Mouse (Mus musculus): ENCODE measurements around the gene Sp6. TPM values are rescaled to one million over a fixed set of nuclear protein-coding genes. Genes with fewer than 3 reads are reported as not detected.

The Sp6 gene
- total RNA-seq, 2 experiments from 2014 or later = 0.78 to 1.2 TPM

DNA sequence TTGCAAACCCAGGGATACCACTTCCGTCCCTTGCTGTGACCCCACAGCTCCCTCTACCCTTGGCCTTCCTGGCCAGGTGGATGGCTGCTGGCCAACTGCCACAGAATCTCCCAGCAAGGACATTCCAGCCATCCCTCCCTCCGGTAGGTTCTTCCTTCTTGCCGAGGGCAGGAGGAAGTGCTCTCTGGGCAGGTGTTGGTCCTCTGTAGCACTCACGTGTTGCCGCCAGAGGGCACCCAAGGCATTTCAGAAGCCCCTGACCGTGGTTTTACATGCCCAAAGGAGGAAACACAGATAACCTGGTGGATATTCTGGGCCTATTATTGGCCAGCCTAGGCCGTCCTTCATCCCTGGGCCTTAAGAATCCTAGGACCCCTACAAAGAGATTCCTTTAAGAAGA is 30.8 kb upstream of the Sp6 start:
- DNase-seq = peak; percentile 69 to 76

DNA sequence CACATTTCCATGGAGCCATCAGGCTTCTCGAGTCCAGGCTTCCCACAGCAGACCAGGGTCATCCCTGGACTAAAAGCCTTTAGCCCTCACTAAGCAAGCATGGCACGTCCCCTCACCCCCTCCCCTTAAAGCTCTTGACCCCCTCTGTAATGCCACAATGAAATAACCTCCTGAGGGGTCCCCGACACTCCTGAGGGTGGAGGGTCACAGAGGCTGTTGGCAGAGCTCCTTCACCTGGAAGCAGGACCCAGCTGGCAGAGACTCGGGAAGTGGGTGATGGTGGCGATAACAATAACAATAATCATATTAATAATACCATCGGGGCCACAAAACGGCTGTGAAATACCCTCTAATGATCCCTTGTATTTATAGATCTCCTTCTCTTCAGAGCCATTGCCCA is 30.3 kb upstream of the Sp6 start, which contains the start of gene Sp2:
Sp2 (minus strand) TSS at position 101 of the 400 bp plus-strand sequence.
- DNase-seq = no peak

DNA sequence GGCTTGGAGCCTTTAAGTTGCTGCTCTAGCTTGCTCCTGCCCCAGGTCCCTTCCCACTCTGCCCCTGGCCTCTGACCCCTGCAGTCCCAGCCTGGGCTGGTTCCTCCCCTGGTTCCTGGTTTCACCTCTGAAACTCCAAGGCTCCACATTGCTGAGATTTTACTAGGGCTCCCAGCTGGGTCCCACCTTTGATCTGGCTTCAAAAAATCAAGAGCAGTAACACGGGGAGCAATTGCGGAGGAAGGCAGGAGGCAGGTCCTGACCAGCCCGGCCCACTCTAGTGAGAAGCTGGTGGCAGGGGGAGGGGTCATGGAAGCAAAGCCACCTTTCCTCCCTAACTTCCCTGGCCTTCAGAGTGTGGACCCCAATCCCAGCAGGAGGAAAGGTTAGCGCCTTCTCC is 28.3 kb upstream of the Sp6 start:
- DNase-seq = no peak

DNA sequence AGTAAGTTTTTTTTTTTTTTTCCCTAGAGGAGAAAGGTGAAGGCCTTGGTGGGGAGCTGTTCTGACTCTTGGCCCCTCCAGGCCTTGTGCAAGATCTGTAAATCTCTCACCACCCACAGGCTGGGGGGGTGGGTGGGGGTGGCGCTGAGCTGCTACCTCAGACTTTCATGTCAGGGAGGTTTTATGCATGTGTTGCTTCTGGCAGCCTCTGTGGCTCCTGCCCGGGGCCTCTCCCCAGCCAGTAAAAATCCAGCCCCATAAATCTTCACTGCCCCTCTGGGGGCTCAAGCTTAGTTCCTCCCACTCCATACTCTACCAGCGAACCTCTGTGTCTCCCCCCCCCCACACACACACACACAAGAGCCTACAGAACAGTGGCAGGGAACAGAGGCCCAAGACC is 26.7 kb upstream of the Sp6 start:
- DNase-seq = no peak

DNA sequence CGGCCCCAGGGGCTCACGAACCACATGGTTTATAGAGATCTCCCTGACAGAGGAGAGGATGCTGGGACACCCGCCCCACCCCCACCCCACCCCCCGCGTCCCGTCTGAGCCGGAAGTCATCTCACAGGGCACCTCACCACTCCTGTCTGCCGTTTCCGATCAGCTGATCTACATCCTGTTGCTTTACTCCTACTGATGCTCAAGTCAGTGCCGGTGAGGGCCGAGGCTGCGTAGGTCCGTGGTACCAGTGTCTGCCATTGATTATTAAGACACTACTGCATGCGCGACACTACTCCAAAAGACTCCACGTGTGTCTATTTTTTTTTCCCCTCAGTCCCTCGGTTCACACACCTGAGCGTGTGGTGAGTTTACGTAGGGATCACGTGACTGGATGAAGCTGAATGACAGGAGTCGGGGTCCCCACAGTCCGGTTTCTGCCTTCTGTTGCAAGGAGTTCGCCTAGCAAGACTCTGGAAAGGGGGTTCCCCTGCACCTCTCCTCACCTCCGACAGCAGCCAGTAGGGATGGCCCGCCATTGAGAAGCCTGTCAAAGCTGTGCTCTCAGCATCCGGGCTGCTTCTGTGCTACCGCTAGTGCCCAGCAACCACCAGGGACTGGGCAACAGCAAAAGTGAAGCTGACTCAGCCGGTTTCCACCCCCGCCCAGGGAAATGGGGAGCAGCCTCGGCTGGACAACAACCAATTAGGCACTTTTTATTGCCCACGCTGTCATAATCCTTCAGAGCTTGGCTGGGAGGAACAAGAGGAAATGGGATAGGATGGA is 25.1 kb upstream of the Sp6 start:
- no peak for DNase-seq

DNA sequence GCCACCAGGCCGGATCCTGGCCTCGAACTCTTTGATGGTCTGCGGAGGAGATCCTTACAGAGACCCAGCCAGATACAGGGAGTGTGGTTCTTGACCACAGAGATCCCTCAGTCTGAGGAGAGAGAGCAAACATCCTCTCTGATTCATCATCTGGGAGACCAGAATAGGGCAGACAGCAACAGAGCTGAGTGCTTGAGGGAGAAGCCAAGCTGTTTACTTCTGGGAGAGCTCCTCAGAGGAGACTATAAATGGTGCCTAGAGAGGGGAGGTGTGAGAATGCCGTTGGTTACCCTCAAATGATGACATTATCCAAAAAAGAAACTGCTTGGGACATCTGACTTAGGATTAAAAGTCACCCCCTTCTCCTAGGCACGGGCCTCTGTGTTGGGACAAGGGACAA is 21.7 kb upstream of the Sp6 start:
- DNase-seq = no peak

DNA sequence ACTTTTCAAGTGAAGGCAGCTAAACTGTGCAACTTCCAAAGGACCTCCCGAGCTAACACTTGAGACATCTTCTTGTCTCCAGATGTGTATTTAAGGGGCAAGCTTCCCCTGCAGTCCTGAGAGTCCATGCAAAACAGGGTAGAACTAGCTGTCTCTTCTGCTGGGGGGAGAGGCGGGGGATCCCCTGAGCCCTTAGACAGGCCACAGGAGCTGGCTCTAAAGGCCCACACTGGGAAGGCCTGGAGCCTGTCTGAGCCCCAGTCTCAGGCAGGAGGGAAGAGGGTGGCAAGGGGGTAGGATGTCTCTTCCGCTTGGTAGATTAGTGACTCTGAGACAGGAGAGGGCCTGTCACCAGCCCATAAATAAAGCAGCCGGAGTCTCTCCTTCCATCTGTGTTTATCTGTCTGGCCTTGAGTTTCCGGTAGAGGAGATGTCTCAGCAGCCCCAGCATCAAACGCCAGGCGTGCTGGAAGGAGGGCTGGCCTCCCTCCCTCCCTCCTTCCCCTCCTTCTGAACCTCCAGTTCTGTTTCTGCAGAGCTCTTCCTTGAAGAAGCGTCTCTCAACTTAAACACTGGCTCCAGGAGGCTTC is 20.4 kb upstream of the Sp6 start:
- DNase-seq = no peak

DNA sequence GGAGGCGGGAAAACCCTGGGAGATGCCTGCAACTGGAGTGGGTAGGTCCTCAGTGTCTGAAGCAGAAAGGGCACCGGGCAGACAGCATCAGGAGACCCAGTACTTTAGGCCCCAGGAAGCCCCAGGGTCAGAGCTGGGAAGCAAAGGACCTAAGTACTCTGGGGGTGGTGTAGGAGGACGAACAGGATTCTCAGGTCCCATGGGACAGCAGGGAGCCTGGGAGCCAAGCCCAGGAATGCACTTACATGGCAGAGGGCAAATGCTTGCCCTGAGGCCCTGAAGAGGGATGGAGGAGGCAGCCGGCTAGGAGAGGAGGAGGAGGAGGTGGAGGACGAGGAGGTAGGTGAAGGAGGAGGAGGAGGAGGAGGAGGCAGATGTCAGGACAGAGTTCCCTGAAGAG is 18.2 kb upstream of the Sp6 start:
- DNase-seq = no peak

DNA sequence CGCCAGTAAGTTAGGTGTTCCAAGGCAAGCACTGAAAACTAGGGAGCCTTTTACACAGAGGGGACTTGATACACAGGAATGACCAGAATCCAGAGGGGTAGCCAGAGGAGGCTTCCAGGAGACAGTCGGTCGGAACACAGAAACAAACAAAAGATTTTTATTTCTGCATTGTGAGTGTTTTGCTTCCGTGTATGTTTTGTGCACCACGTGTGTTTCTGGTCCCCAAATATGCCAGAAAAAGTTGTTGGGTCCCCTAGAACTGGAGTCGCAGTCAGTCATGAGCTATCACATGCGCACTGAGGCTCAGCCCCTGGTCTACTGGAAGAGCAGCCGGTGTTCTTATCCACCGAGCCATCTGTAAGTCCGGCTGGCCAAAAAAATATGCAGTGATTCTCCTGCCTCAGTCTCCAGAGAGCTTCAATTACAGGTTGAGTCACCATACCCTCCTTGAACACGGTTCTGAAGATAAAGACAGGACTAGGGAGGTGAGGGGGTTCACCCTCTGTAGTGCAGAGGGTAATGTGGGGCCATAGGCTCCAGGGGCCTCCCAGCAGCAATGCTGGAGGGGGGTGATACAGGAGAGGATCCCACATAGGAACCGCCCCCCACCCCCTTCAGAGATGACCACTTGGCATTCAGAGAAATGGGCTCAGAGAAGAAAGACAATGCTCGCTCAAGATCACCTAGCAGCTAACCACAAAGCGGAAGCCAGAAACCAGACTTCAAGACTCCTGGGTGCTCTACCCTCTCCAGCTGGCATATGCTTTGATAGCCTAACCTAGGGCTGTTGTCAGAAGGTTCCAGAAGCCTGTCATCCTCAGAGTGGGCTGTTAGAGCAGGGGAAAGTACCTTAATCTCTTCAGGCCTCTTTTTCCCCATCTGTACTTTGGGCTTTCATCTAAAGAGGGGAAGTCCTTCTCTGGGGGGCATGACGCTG is 17.1 kb upstream of the Sp6 start:
- DNase-seq = no peak

DNA sequence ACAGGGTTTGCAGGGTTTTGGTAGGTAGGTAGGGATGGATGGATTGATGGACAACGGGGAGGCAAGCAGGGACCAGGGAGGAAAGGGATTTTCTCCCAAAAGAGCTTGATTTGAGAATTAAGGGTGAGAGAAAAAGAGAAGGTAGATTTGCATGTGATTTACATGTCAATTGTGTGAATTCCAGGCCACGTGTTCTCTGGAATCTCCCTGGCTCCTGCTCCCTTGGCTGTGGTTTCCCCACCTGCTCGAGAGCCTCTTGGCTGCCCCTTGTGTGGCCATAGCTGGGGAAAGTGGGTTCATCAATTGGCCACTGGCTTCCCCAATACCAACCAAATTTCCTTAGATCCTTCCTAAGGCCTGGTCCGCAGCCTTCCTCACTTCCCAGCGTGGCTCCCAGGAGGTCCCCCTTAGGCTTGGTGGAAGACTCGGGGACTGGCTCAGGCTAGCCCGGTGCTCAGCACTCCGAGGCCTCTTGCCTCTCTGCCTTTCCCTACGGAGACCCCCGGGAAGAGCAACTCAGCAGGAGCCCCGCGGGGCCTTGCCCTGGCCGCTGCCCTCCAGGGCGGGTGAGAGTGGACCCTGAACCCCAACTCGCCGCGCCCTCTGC is 16.3 kb upstream of the Sp6 start:
- DNase-seq = no peak

DNA sequence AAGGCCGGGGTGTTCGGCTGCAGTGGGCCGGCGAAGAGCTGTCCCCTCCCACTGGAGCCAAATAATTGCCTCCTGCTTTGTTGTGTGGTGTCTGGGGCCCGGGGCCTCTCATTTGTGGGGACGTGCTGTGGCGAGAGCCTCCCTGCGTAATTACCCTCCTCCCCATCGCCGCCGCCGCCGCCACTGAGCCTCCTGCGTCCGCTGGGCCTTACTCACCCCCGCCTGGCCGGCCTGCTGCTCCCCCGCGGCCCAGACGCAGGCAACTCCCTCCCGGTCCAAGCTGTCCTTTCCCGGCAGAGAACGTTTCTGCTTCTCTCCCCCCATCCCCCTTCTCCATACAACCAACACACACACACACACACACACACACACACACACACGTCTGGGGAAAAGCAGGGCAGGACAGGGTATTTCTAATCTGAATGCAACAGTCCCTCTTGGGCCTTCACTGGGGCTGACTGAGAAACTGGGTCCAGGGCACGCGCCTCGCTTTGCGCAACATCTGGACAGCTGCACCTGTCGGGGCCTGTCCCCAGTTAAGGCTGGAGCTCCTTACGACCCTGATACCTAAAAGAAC is 15.7 kb upstream of the Sp6 start:
- DNase-seq = peak in 1 of 2 experiments; percentile 15

DNA sequence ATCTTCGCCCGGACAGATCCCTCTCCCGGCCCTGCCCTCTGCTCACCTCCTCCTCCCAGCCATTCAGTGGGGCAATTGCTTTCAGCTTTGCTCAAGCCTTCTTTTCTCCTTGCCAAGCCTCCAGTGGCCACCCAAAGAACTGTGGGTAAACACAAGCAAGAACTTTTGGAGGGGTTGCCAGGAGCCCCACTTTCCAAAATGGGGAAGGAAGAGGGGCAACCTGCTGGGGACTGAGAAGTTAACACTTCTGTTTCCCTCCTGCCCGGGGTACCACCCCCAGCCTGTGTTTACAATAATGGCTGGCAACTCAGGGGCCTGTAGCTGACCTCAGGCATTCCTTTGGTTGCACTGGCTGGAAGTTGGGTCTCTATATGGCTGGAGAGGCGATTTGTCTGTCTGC is 10.0 kb upstream of the Sp6 start:
- DNase-seq = no peak

DNA sequence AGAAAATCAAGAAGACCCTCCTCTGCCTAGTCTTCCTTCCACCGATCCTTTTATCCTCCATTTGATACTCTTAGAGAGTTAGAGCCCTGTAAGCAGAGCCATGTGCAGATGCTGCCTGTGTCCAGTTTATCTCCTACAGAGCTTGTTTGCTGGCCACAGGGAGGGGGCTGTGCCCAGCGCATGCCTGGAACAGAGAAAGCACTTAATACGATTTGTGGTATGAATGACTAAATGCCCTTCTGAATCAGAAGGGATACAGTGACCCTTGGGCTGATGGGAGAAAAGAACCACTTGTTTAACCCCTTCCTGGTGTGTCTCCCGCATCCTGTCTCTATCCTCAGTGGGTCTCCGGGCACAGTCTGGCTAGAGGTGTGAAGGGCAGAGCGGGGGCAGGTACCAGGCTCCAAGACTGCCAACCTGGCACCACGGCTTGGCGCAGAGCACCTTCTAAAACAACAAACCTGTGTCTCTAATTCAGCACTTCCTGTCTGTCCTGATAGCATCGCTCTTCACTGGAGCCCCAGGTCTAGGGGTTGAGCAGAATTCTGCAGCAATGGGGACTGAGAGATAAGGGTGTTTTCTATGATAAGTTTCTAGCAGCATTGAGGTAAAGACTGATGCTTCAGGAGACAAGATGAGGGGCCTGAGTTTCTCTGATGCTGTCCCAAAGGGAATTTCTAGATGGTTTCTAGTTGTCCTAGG is 6.0 kb upstream of the Sp6 start:
- DNase-seq = no peak

DNA sequence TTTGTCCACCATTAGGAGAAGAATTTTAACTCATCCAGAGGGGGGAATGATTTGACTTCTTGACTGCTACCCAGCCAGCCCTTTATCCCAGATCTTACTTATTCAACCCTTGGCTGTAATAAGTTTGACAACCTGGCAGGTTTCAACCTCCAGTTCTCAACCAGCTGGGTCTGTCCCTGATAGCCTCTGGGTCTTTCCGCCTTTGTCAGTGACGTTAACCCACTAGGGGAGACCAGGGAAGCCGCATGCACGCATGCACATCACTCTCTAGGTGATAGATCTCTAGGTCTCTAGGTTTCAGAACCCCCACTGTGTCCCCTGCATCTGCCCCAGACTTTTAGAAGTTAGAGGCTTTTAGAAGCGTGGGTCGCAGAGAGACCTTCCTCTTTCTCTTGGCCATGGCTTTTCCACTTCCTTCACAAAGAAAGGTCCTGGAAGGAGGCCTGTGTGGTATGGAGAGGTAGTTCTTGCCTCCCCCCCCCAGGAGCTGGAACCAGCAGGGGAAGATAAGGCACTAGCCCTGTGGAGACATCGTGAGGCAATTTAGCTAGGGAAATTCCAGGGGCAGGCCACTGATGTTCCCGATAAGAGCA is 3.9 kb upstream of the Sp6 start:
- no peak for DNase-seq

DNA sequence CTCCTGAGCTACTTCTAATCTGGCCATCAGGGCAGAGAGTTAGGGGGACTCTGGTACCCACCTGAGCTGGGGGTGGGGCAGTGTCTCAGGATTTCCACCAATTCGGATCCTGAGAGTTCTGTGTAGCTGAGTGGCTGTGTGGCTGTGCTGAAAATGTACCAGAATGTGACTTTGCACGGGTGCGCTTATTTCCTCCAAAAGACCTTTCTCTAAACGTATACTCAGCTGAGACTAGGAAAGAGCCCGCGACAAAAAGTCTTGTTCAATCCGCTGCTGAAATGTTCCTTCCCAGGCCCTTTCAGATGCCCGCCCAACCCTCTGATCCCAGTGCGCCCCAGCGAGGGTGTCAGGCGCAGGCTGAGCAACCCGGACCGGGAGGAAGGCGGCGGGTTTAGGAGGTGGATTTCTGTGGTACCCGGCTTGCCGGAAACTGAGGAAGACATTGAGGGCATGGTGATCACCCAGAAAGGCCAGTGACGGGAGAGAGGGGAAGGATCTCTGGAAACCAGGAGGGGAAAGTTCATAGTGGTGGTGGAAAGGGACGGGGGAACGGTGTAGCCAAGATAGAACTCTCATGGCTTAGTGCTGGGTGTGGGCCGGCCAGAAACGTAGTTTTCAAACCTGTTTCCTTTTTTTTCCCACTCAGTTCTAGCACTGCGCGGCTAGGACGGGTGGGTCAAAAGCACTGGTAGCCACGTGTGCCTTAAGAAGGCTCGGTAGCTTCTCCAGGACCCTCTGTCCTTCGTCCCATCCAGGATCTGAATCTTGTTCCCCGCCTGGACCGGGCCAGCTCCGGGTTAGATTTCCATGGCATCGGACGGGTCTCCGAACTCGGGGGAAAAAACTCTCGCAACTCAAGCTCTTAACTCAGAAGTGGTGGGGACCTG is 4.7 kb downstream of the Sp6 start:
- no peak for DNase-seq

DNA sequence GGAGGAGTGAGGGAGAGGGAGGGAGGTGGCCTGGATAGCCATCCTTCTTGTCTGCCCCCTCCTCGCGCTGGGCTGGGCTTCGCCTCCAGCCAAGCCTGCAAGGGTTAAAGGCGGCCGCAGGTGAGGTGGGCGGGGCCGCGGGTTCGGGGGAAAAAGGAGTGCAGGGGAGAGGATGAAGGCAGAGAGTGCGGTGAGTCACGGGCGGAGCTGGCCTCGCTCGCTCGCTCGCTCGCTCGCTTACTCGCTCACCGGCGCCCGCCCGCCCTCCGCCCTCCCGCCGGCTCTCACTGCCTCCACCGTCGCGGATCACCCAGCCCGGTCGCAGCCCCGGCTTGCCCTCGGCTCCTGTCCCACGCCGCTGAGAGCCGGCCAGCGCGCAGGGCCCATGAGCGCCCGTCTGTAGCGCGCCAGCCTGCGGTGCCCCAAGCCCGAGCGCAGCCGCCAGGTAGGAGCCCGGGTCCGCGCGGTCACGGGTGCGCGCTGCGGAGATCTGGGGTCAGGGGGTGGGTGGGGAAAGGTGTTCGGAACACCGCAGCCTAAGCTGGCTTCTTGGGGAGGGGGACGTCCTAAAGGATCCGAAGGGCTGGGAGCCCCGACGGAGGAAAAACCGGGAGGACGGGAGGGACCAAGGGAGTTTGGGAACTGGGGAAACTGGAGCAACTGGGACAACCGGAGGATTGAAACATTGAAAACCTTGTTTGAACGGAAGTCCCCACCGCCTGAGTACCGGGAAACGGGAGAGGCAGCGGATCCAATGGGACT is 5.6 kb downstream of the Sp6 start:
- DNase-seq = no peak

DNA sequence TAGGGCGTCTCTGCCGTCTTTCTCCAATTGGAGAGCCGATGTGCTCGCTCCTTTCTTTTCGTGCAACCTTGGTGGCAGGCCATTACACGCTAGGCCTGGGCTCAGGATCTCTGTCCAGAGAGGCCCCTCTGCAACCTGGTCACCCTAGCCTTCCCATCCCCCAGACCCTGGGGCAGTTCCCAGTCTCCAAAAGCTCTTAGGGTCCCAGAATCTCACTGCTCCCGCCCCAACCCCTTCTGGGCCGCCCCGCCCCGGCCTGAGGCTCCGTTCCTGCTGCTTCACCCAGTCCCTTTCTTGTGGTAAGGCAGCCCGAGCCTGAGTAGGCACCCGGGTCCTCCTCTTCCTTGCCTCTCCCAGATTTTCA is 6.1 kb downstream of the Sp6 start:
- no peak for DNase-seq

DNA sequence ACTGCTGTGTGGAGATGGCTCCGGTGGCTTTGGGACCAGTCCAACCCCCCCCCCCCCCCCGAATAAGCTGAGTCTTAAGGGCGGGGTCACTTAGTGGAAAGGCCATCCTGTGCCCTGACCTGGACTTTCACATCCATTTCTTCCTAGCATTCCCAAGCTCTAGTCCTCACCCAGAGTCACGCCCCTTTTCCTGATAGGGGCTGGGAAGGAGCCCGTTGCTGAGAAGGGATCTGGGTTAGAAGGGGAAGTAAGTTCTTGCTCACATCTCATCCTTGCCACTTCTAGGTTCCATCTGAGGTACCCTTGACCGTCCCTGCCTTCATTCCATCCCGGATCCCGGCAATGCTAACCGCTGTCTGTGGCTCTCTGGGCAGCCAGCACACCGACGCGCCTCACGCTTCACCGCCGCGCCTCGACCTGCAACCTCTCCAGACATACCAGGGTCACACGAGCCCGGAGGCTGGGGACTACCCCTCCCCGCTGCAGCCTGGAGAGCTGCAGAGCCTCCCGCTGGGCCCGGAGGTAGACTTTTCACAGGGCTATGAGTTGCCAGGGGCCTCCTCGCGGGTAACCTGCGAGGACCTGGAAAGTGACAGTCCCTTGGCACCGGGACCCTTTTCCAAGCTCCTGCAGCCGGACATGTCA is 8.0 kb downstream of the Sp6 start:
- no peak for DNase-seq

DNA sequence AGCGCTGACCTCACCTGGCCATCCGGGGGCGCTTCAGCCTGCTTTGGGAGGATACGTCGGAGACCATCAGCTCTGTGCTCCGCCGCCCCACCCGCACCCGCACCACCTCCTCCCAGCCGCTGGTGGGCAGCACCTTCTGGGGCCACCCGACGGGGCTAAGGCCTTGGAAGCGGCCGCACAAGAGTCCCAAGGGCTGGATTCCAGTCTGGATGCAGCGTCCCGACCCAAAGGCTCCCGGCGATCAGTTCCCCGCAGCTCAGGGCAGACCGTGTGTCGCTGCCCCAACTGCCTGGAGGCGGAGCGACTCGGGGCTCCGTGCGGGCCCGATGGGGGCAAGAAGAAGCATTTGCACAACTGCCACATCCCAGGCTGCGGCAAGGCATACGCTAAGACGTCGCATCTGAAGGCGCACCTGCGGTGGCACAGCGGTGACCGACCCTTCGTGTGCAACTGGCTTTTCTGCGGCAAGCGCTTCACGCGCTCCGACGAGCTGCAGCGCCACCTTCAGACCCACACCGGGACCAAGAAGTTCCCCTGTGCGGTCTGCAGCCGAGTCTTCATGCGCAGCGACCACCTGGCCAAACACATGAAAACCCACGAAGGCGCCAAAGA is 8.8 kb downstream of the Sp6 start:
- peak; percentile 52 to 56 for DNase-seq

Data from layer of hippocampus, postnatal 36 days (tissue).